ENCODE assay signal across 8 mouse cellular contexts in genomic region chr17:14960951-14961556, GRCm38 (mm10). TPM values are rescaled to one million over a fixed set of nuclear protein-coding genes. Genes with fewer than 3 reads are reported as not detected.
DNase-seq lines count a peak whose midpoint lies in the region; ATAC-seq and TF ChIP-seq lines count a peak whose summit lies in the region.
"Not testable (repeated sequence)": the region's sequence is repeated elsewhere in the genome, so short reads cannot be mapped to it uniquely, and the experiment has no call there.

Gene Phf10 (minus strand): TSS chr17:14961273.

- WGBS in embryonic facial prominence, embryonic 15.5 days, result under 1% methylated on average over 54 of the region's 100 CpGs
- WGBS in heart, embryonic 10.5 days, result 8% methylated on average over 58 of the region's 100 CpGs
- 9% methylated on average over 67 of the region's 100 CpGs for WGBS in kidney, adult 2 months
- WGBS in limb, embryonic 13.5 days, result 0% methylated on average over 33 of the region's 100 CpGs
- under 1% methylated on average over 38 of the region's 100 CpGs for WGBS in midbrain, embryonic 11.5 days

- not testable (repeated sequence) for TF ChIP-seq POLR2A in kidney, adult 2 months (IDR thresholded peaks at IDR 0.05; ENCODE audit: low read depth, low read length)

- DNase-seq in A20 (ENCODE audit: low read depth, low spot score), result peak; percentile 49
- peak; percentile 21 to 31 for DNase-seq in adrenal gland, postnatal 4 days (ENCODE audit: low spot score in 2 of 2)
- not testable (repeated sequence) for DNase-seq in heart, embryonic 10.5 days (ENCODE audit: low spot score)
- peak; percentile 42 for DNase-seq in kidney, adult 2 months
- DNase-seq in midbrain, embryonic 11.5 days (ENCODE audit: low spot score, missing footprints), result peak; percentile 93
- peak; percentile 31 to 34 for DNase-seq in spleen, postnatal 36 days (ENCODE audit: low spot score in 2 of 2)

- not testable (repeated sequence) for H3K36me3 ChIP-seq in embryonic facial prominence, embryonic 15.5 days; heart, embryonic 10.5 days; kidney, adult 2 months (ENCODE audit: control insufficient read depth, insufficient read depth, low read length); midbrain, embryonic 11.5 days (ENCODE audit: control insufficient read depth, insufficient read depth, low read length)
- peaks cover 17% of the 10 kb centered on the region for H3K36me3 ChIP-seq in limb, embryonic 13.5 days

- H3K4me3 ChIP-seq in embryonic facial prominence, embryonic 15.5 days (replicated peaks), result peak within 1 kb of the TSS; percentile 73
- H3K4me3 ChIP-seq in heart, embryonic 10.5 days, result peak within 1 kb of the TSS; percentile 77
- H3K4me3 ChIP-seq in kidney, adult 2 months (ENCODE audit: insufficient read depth, low read depth, low read length), result peak within 1 kb of the TSS; percentile 99
- H3K4me3 ChIP-seq in limb, embryonic 13.5 days, result peak within 1 kb of the TSS; percentile 77
- H3K4me3 ChIP-seq in midbrain, embryonic 11.5 days (ENCODE audit: low read depth, low read length), result peak within 1 kb of the TSS; percentile 65

- TF ChIP-seq CTCF in kidney, adult 2 months (conservative IDR thresholded peaks at IDR 0.05; ENCODE audit: insufficient read depth, insufficient read length, low read depth, low read length), result not testable (repeated sequence)

- ATAC-seq in embryonic facial prominence, embryonic 15.5 days (ENCODE audit: insufficient number of reproducible peaks, low FRiP score, low TSS enrichment, low read depth), result peak; percentile 81
- ATAC-seq in limb, embryonic 13.5 days (ENCODE audit: low FRiP score, low read depth), result peak; percentile 82
- ATAC-seq in midbrain, embryonic 11.5 days (ENCODE audit: low FRiP score), result peak; percentile 84

- peak within 1 kb of the TSS; percentile 85 for H3K4me2 ChIP-seq in embryonic facial prominence, embryonic 15.5 days (replicated peaks)
- peak within 1 kb of the TSS; percentile 89 for H3K4me2 ChIP-seq in limb, embryonic 13.5 days (replicated peaks)
- H3K4me2 ChIP-seq in midbrain, embryonic 11.5 days, result peak within 1 kb of the TSS; percentile 66

- H3K9me3 ChIP-seq in embryonic facial prominence, embryonic 15.5 days (replicated peaks); heart, embryonic 10.5 days; limb, embryonic 13.5 days; midbrain, embryonic 11.5 days (ENCODE audit: control insufficient read depth, low read length): not testable (repeated sequence)

- not testable (repeated sequence) for H3K27me3 ChIP-seq in embryonic facial prominence, embryonic 15.5 days; heart, embryonic 10.5 days (ENCODE audit: insufficient read depth, poor library complexity, severe bottlenecking); kidney, adult 2 months (replicated peaks; ENCODE audit: control insufficient read depth, insufficient read depth, low read length); limb, embryonic 13.5 days; midbrain, embryonic 11.5 days (ENCODE audit: control insufficient read depth, insufficient read depth, low read length)

- H3K9ac ChIP-seq in embryonic facial prominence, embryonic 15.5 days, result peak within 1 kb of the TSS; percentile 78
- peak within 1 kb of the TSS; percentile 87 for H3K9ac ChIP-seq in limb, embryonic 13.5 days
- peak within 1 kb of the TSS; percentile 74 for H3K9ac ChIP-seq in midbrain, embryonic 11.5 days (ENCODE audit: low read length)

- not testable (repeated sequence) for H3K4me1 ChIP-seq in embryonic facial prominence, embryonic 15.5 days; heart, embryonic 10.5 days; kidney, adult 2 months (ENCODE audit: control insufficient read depth, insufficient read depth, low read length); midbrain, embryonic 11.5 days (ENCODE audit: control insufficient read depth, insufficient read depth, low read length)
- H3K4me1 ChIP-seq in limb, embryonic 13.5 days, result peaks cover 12% of the 10 kb centered on the region

- H3K27ac ChIP-seq in embryonic facial prominence, embryonic 15.5 days (replicated peaks), result peak within 1 kb of the TSS; percentile 75; the same call in 1 of the 2 replicates
- peak within 1 kb of the TSS; percentile 90 for H3K27ac ChIP-seq in heart, embryonic 10.5 days
- peak within 1 kb of the TSS; percentile 75; the same call in 1 of the 2 replicates for H3K27ac ChIP-seq in kidney, adult 2 months (ENCODE audit: insufficient read depth, low read depth, low read length)
- H3K27ac ChIP-seq in limb, embryonic 13.5 days, result peak within 1 kb of the TSS; percentile 72; the same call in 1 of the 2 replicates
- H3K27ac ChIP-seq in midbrain, embryonic 11.5 days (ENCODE audit: low read depth, low read length), result not testable (repeated sequence)

RNA-seq across cellular contexts. Expression of gene Phf10, which starts in this region (rescaled TPM):
- 10 to 100 TPM; 76.9 to 81.2 TPM for total RNA-seq in adrenal gland, postnatal 4 days (2021)
- 40.9 and 45.3 TPM in 2 replicates for polyA plus RNA-seq in embryonic facial prominence, embryonic 15.5 days (2015; fragmentation: Nextera tagmentation; extraction: Ambion mirVana)
- 18.9 and 33.3 TPM in 2 replicates for polyA plus RNA-seq in heart, embryonic 10.5 days (2016; fragmentation: Nextera tagmentation; extraction: Ambion mirVana)
- 18.5 and 23.4 TPM in 2 replicates for polyA plus RNA-seq in kidney, adult 2 months (2012; rRNA removed)
- polyA plus RNA-seq in limb, embryonic 13.5 days (2015; fragmentation: Nextera tagmentation; extraction: Ambion mirVana), result 32.1 and 34.6 TPM in 2 replicates
- 30.0 and 31.3 TPM in 2 replicates for polyA plus RNA-seq in midbrain, embryonic 11.5 days (2014; fragmentation: Nextera tagmentation; extraction: Ambion mirVana)
